12 mouse cellular contexts compared by ENCODE assay signal in the genomic region with DNA sequence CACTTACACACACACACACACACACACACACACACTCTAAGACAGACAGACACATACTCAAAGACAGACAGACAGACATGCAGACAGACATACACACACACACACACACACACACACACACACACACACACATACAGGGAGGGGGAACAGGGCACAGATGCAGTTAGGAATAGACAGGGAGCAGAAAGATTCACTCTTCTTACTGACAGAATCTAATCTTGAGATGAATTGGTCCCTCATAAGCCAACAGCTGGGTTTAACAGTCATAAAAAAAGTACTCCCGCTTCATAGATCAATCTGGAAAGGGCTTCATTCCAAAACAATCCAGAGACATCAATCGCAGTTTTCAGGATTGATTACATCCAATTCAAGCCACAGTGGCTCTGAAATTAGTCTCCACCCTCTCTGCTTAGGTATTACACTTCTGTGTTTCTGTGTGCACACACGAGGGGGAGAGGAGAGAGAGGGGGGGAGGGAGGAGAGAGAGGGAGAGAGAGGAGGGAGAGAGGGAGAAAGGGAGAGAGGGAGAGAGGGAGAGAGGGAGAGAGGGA.
A peak's percentile ranks its signal among the peaks of the same experiment; 100 is the strongest.
DNase-seq lines count a peak whose midpoint lies in the region; ATAC-seq lines count a peak whose summit lies in the region.
"Had no signal": no experiment of that assay in that cellular context is flagged by ENCODE, and none has a peak within 500 bp of the region (broad histone marks: within the 10 kb centered on the region; RNA-seq: fewer than 3 reads in every experiment).

No protein-coding gene starts in this region.

- H3K9me3 ChIP-seq in embryonic facial prominence, embryonic 12.5 days = no peaks in the 10 kb centered on the region
- no peaks in the 10 kb centered on the region for H3K9me3 ChIP-seq in embryonic facial prominence, embryonic 10.5 days
- H3K9me3 ChIP-seq in neural tube, embryonic 12.5 days = no peaks in the 10 kb centered on the region
- H3K9me3 ChIP-seq in limb, embryonic 13.5 days = no peaks in the 10 kb centered on the region

- H3K9ac ChIP-seq in embryonic facial prominence, embryonic 12.5 days = no peak overlapping the region
- no peak overlapping the region for H3K9ac ChIP-seq in neural tube, embryonic 12.5 days
- no peak overlapping the region for H3K9ac ChIP-seq in limb, embryonic 13.5 days

- WGBS in embryonic facial prominence, embryonic 12.5 days = 46% methylated on average over 3 of the region's 3 CpGs
- WGBS in embryonic facial prominence, embryonic 10.5 days = 70% methylated on average over 3 of the region's 3 CpGs
- 48% methylated on average over 3 of the region's 3 CpGs for WGBS in neural tube, embryonic 12.5 days
- WGBS in limb, embryonic 13.5 days = 24% methylated on average over 3 of the region's 3 CpGs

- H3K4me3 ChIP-seq in embryonic facial prominence, embryonic 12.5 days = no peak overlapping the region
- H3K4me3 ChIP-seq in embryonic facial prominence, embryonic 10.5 days = no peak overlapping the region
- no peak overlapping the region for H3K4me3 ChIP-seq in neural tube, embryonic 12.5 days
- H3K4me3 ChIP-seq in limb, embryonic 13.5 days = no peak overlapping the region

- H3K4me2 ChIP-seq in embryonic facial prominence, embryonic 12.5 days (replicated peaks) = no peak overlapping the region
- H3K4me2 ChIP-seq in neural tube, embryonic 12.5 days (replicated peaks) = peak overlapping the region; percentile 27; the same call in 1 of the 2 replicates
- H3K4me2 ChIP-seq in limb, embryonic 13.5 days (replicated peaks) = peak overlapping the region; percentile 51; the same call in 1 of the 2 replicates

- H3K36me3 ChIP-seq in embryonic facial prominence, embryonic 12.5 days = no peaks in the 10 kb centered on the region
- H3K36me3 ChIP-seq in embryonic facial prominence, embryonic 10.5 days (replicated peaks) = no peaks in the 10 kb centered on the region
- no peaks in the 10 kb centered on the region for H3K36me3 ChIP-seq in neural tube, embryonic 12.5 days
- H3K36me3 ChIP-seq in limb, embryonic 13.5 days = no peaks in the 10 kb centered on the region

- peak overlapping the region; percentile 69 for H3K27ac ChIP-seq in embryonic facial prominence, embryonic 12.5 days
- no peak overlapping the region for H3K27ac ChIP-seq in embryonic facial prominence, embryonic 10.5 days (replicated peaks)
- peak overlapping the region; percentile 8; the same call in 1 of the 2 replicates for H3K27ac ChIP-seq in neural tube, embryonic 12.5 days
- no peak overlapping the region; the same call in 1 of the 2 replicates for H3K27ac ChIP-seq in limb, embryonic 13.5 days

- no peak for ATAC-seq in embryonic facial prominence, embryonic 12.5 days (ENCODE audit: insufficient number of reproducible peaks, insufficient read depth, low FRiP score, low TSS enrichment)
- peak; percentile 38; the same call in 1 of the 2 replicates for ATAC-seq in neural tube, embryonic 12.5 days (ENCODE audit: low FRiP score, low read depth)
- peak; percentile 9; the same call in 1 of the 2 replicates for ATAC-seq in limb, embryonic 13.5 days (ENCODE audit: low FRiP score, low read depth)

- no peaks in the 10 kb centered on the region for H3K27me3 ChIP-seq in embryonic facial prominence, embryonic 12.5 days
- H3K27me3 ChIP-seq in embryonic facial prominence, embryonic 10.5 days (replicated peaks; ENCODE audit: low read depth, poor library complexity, severe bottlenecking) = no peaks in the 10 kb centered on the region
- H3K27me3 ChIP-seq in neural tube, embryonic 12.5 days (replicated peaks) = no peaks in the 10 kb centered on the region
- H3K27me3 ChIP-seq in limb, embryonic 13.5 days = peaks cover 12% of the 10 kb centered on the region; the same call in 1 of the 2 replicates

- peaks cover 4% of the 10 kb centered on the region; the same call in 1 of the 2 replicates for H3K4me1 ChIP-seq in embryonic facial prominence, embryonic 12.5 days
- no peaks in the 10 kb centered on the region for H3K4me1 ChIP-seq in embryonic facial prominence, embryonic 10.5 days
- H3K4me1 ChIP-seq in neural tube, embryonic 12.5 days = no peaks in the 10 kb centered on the region
- H3K4me1 ChIP-seq in limb, embryonic 13.5 days = peaks cover 15% of the 10 kb centered on the region; the same call in 1 of the 2 replicates

- DNase-seq in embryonic facial prominence, embryonic 10.5 days (ENCODE audit: low spot score) = no peak
- DNase-seq in neural tube, embryonic 10.5 days (ENCODE audit: extremely low spot score, low spot score) = no peak
- no peak for DNase-seq in ovary, adult 18-20 months (ENCODE audit: low spot score)
- no peak for DNase-seq in cerebellum, adult 11 months
- DNase-seq in heart, adult 18-20 months = no peak
- DNase-seq: adrenal gland, postnatal 36 days; cerebellum, adult 9-10 months; gastrocnemius, postnatal 14 days; lung, adult 2 months had no signal

Comparison
In these comparisons a context has a peak if more than half of its experiments do, and no peak if none do; other contexts are left out.
1. H3K27ac ChIP-seq: peak in embryonic facial prominence, embryonic 12.5 days (single experiment) and neural tube, embryonic 12.5 days (single experiment); none in embryonic facial prominence, embryonic 10.5 days (single experiment) and limb, embryonic 13.5 days (single experiment).